Mouse (Mus musculus): ENCODE data around the gene Trip4. TPM values are rescaled to one million over a fixed set of nuclear protein-coding genes. Genes with fewer than 3 reads are reported as not detected.

Trip4 gene
- polyA plus RNA-seq (2016; fragmentation: Nextera tagmentation; extraction: Ambion mirVana): 32.6 and 39.0 TPM in 2 replicates

- WGBS: 2% methylated on average over 38 of the region's 38 CpGs
- peak; percentile 99 for ATAC-seq (ENCODE audit: low FRiP score, low read depth)
- H3K4me1 ChIP-seq: peaks cover 4% of the 10 kb centered on the region; the same call in 1 of the 2 replicates
- peak within 1 kb of the TSS; percentile 84 for H3K4me3 ChIP-seq
- no peaks in the 10 kb centered on the region for H3K27me3 ChIP-seq (replicated peaks)
- peak within 1 kb of the TSS; percentile 80 for H3K9ac ChIP-seq
- H3K4me2 ChIP-seq (replicated peaks): peak within 1 kb of the TSS; percentile 85
- no peaks in the 10 kb centered on the region for H3K9me3 ChIP-seq
- peak within 1 kb of the TSS; percentile 67 for H3K27ac ChIP-seq
- peaks cover 5% of the 10 kb centered on the region; the same call in 1 of the 2 replicates for H3K36me3 ChIP-seq
Observed at GRCm38 (mm10) chr9:65908394-65909300, at the start of gene Trip4, which contains the start of gene Csnk1g1. Trip4 (minus strand) TSS chr9:65908794. Csnk1g1 (plus strand) TSS chr9:65908924.

- H3K36me3 ChIP-seq: peaks cover 12% of the 10 kb centered on the region
- H3K9ac ChIP-seq: no peak overlapping the region
- WGBS: 81% methylated on average over 3 of the region's 3 CpGs
- no peaks in the 10 kb centered on the region for H3K4me1 ChIP-seq
- no peak overlapping the region for H3K27ac ChIP-seq
- no peak overlapping the region for H3K4me3 ChIP-seq
- H3K9me3 ChIP-seq: no peaks in the 10 kb centered on the region
- H3K4me2 ChIP-seq (replicated peaks): no peak overlapping the region
- no peaks in the 10 kb centered on the region for H3K27me3 ChIP-seq (replicated peaks)
- ATAC-seq (ENCODE audit: low FRiP score, low read depth): no peak
Observed at GRCm38 (mm10) chr9:65951082-65951587, 42.5 kb upstream of the Trip4 start.

GRCm38 (mm10) chr9:65937566-65937965, 29.0 kb upstream of the Trip4 start:
- no peak overlapping the region for H3K4me3 ChIP-seq
- no peak for ATAC-seq (ENCODE audit: low FRiP score, low read depth)
- H3K9me3 ChIP-seq: no peaks in the 10 kb centered on the region
- no peaks in the 10 kb centered on the region for H3K36me3 ChIP-seq
- H3K9ac ChIP-seq: no peak overlapping the region
- no peaks in the 10 kb centered on the region for H3K27me3 ChIP-seq (replicated peaks)
- H3K4me1 ChIP-seq: no peaks in the 10 kb centered on the region
- WGBS: 86% methylated on average over 2 of the region's 2 CpGs
- H3K27ac ChIP-seq: no peak overlapping the region
- H3K4me2 ChIP-seq (replicated peaks): no peak overlapping the region

GRCm38 (mm10) chr9:65929826-65930225, 21.2 kb upstream of the Trip4 start:
- no peak overlapping the region for H3K4me2 ChIP-seq (replicated peaks)
- no peaks in the 10 kb centered on the region for H3K36me3 ChIP-seq
- H3K27ac ChIP-seq: no peak overlapping the region

GRCm38 (mm10) chr9:65928456-65928855, 19.9 kb upstream of the Trip4 start:
- H3K4me1 ChIP-seq: no peaks in the 10 kb centered on the region
- no peaks in the 10 kb centered on the region for H3K9me3 ChIP-seq
- H3K27ac ChIP-seq: no peak overlapping the region
- no peaks in the 10 kb centered on the region for H3K36me3 ChIP-seq
- no peak overlapping the region for H3K4me2 ChIP-seq (replicated peaks)
- no peak for ATAC-seq (ENCODE audit: low FRiP score, low read depth)
- no peak overlapping the region for H3K4me3 ChIP-seq
- no peak overlapping the region for H3K9ac ChIP-seq
- no peaks in the 10 kb centered on the region for H3K27me3 ChIP-seq (replicated peaks)

More at GRCm38 (mm10) chr9:65929826-65930225, 21.2 kb upstream of the Trip4 start:
- ATAC-seq (ENCODE audit: low FRiP score, low read depth): no peak
- no peaks in the 10 kb centered on the region for H3K9me3 ChIP-seq
- no peak overlapping the region for H3K4me3 ChIP-seq
- no peaks in the 10 kb centered on the region for H3K27me3 ChIP-seq (replicated peaks)
- no peaks in the 10 kb centered on the region for H3K4me1 ChIP-seq
- H3K9ac ChIP-seq: no peak overlapping the region

- ATAC-seq (ENCODE audit: low FRiP score, low read depth): no peak
- H3K36me3 ChIP-seq: no peaks in the 10 kb centered on the region
Observed at GRCm38 (mm10) chr9:65917015-65917414, 8.4 kb upstream of the Trip4 start.

GRCm38 (mm10) chr9:65913976-65914375, 5.4 kb upstream of the Trip4 start:
- WGBS: 61% methylated on average over 2 of the region's 2 CpGs
- H3K27ac ChIP-seq: no peak overlapping the region
- no peak overlapping the region for H3K4me2 ChIP-seq (replicated peaks)
- H3K4me3 ChIP-seq: no peak overlapping the region
- H3K4me1 ChIP-seq: no peaks in the 10 kb centered on the region
- H3K9ac ChIP-seq: no peak overlapping the region
- no peaks in the 10 kb centered on the region for H3K27me3 ChIP-seq (replicated peaks)
- no peaks in the 10 kb centered on the region for H3K36me3 ChIP-seq
- ATAC-seq (ENCODE audit: low FRiP score, low read depth): no peak
- H3K9me3 ChIP-seq: no peaks in the 10 kb centered on the region

More at GRCm38 (mm10) chr9:65917015-65917414, 8.4 kb upstream of the Trip4 start:
- H3K27me3 ChIP-seq (replicated peaks): no peaks in the 10 kb centered on the region
- no peaks in the 10 kb centered on the region for H3K9me3 ChIP-seq
- no peaks in the 10 kb centered on the region for H3K4me1 ChIP-seq
- no peak overlapping the region for H3K27ac ChIP-seq
- H3K4me2 ChIP-seq (replicated peaks): no peak overlapping the region
- 79% methylated on average over 1 of the region's 1 CpGs for WGBS
- no peak overlapping the region for H3K9ac ChIP-seq
- H3K4me3 ChIP-seq: no peak overlapping the region

GRCm38 (mm10) chr9:65909837-65910236, 1.2 kb upstream of the Trip4 start:
- Histone ChIP-seq H3K4me3 (peak overlapping the region; percentile 84), H3K36me3 (peaks cover 3% of the 10 kb centered on the region; the same call in 1 of the 2 replicates), H3K4me2 (replicated peaks) (peak overlapping the region; percentile 85), H3K9ac (peak overlapping the region; percentile 80), H3K27ac (no peak overlapping the region), H3K4me1 (peaks cover 4% of the 10 kb centered on the region; the same call in 1 of the 2 replicates), H3K27me3 (replicated peaks) (no peaks in the 10 kb centered on the region), H3K9me3 (no peaks in the 10 kb centered on the region)
- 13% methylated on average over 4 of the region's 4 CpGs for WGBS
- ATAC-seq (ENCODE audit: low FRiP score, low read depth): no peak

- H3K4me1 ChIP-seq: peaks cover 4% of the 10 kb centered on the region; the same call in 1 of the 2 replicates
- H3K36me3 ChIP-seq: peaks cover 3% of the 10 kb centered on the region; the same call in 1 of the 2 replicates
- H3K4me2 ChIP-seq (replicated peaks): peak overlapping the region; percentile 85
- whole genome bisulfite sequencing: under 1% methylated on average over 33 of the region's 34 CpGs
- no peaks in the 10 kb centered on the region for H3K9me3 ChIP-seq
- H3K4me3 ChIP-seq: peak overlapping the region; percentile 84
- peak overlapping the region; percentile 80 for H3K9ac ChIP-seq
- ATAC-seq (ENCODE audit: low FRiP score, low read depth): no peak; the same call in 1 of the 2 replicates
- no peaks in the 10 kb centered on the region for H3K27me3 ChIP-seq (replicated peaks)
- peak overlapping the region; percentile 67 for H3K27ac ChIP-seq
Observed at GRCm38 (mm10) chr9:65909301-65909801, 757 bp upstream of the Trip4 start.

GRCm38 (mm10) chr9:65903419-65903818, 5.2 kb downstream of the Trip4 start:
- H3K9ac ChIP-seq: no peak overlapping the region
- no peaks in the 10 kb centered on the region for H3K9me3 ChIP-seq
- no peak for ATAC-seq (ENCODE audit: low FRiP score, low read depth)
- peaks cover 4% of the 10 kb centered on the region; the same call in 1 of the 2 replicates for H3K4me1 ChIP-seq
- no peaks in the 10 kb centered on the region for H3K27me3 ChIP-seq (replicated peaks)
- H3K4me3 ChIP-seq: no peak overlapping the region
- no peak overlapping the region for H3K27ac ChIP-seq
- H3K36me3 ChIP-seq: peaks cover 15% of the 10 kb centered on the region
- no peak overlapping the region for H3K4me2 ChIP-seq (replicated peaks)

- Histone ChIP-seq H3K4me3 (no peak overlapping the region), H3K4me2 (replicated peaks) (no peak overlapping the region), H3K9ac (no peak overlapping the region), H3K27me3 (replicated peaks) (no peaks in the 10 kb centered on the region), H3K9me3 (no peaks in the 10 kb centered on the region), H3K27ac (no peak overlapping the region), H3K4me1 (peaks cover 2% of the 10 kb centered on the region; the same call in 1 of the 2 replicates), H3K36me3 (peaks cover 15% of the 10 kb centered on the region)
- no peak for ATAC-seq (ENCODE audit: low FRiP score, low read depth)
- 91% methylated on average over 3 of the region's 3 CpGs for WGBS
Observed at GRCm38 (mm10) chr9:65902879-65903278, 5.7 kb downstream of the Trip4 start.

- Histone ChIP-seq H3K36me3 (peaks cover 35% of the 10 kb centered on the region), H3K9ac (no peak overlapping the region), H3K4me3 (no peak overlapping the region), H3K4me1 (no peaks in the 10 kb centered on the region), H3K27ac (no peak overlapping the region), H3K27me3 (replicated peaks) (no peaks in the 10 kb centered on the region), H3K4me2 (replicated peaks) (no peak overlapping the region), H3K9me3 (no peaks in the 10 kb centered on the region)
- WGBS: 94% methylated on average over 2 of the region's 2 CpGs
- no peak for ATAC-seq (ENCODE audit: low FRiP score, low read depth)
Observed at GRCm38 (mm10) chr9:65896977-65897376, 11.6 kb downstream of the Trip4 start.

All from neural tube, embryonic 12.5 days (tissue).